22 mouse cellular contexts compared by ENCODE assay signal in the genomic region with DNA sequence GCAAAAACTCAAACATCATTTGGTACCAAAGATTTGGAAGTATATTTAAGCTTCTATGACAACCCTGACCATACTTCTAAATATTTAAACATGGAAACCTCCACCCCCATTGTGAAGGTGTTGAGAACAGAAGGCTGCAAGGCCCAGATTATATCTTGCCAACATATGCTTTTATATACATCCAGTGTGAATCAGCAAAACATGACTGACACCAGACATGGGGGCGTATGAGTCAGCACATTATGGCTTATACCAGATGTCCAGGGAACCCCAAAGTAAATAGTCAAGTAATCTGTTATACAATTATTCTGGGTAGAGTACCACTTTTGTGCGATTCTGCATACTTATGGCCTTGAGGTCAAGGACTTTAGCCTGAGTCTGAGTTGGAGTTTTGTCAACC.
A peak's percentile ranks its signal among the peaks of the same experiment; 100 is the strongest.
DNase-seq lines count a peak whose midpoint lies in the region; ATAC-seq and TF ChIP-seq lines count a peak whose summit lies in the region.
"Had no signal": no experiment of that assay in that cellular context is flagged by ENCODE, and none has a peak within 500 bp of the region (broad histone marks: within the 10 kb centered on the region; RNA-seq: fewer than 3 reads in every experiment).

No protein-coding gene starts in this region.

- H3K4me3 ChIP-seq in G1E (ENCODE audit: low read depth, low read length) = no peak overlapping the region
- H3K4me3 ChIP-seq: forebrain, embryonic 12.5 days; hindbrain, embryonic 12.5 days; limb, embryonic 12.5 days; liver, embryonic 12.5 days; neural tube, embryonic 15.5 days had no signal

- no peaks in the 10 kb centered on the region for H3K27me3 ChIP-seq in G1E (ENCODE audit: insufficient read depth, low read length)
- H3K27me3 ChIP-seq: CH12.LX; forebrain, embryonic 12.5 days; hindbrain, embryonic 12.5 days; limb, embryonic 12.5 days; liver, embryonic 12.5 days; neural tube, embryonic 15.5 days had no signal

- no peaks in the 10 kb centered on the region for H3K9me3 ChIP-seq in G1E (replicated peaks)
- H3K9me3 ChIP-seq: forebrain, embryonic 12.5 days; hindbrain, embryonic 12.5 days; limb, embryonic 12.5 days; liver, embryonic 12.5 days; neural tube, embryonic 15.5 days had no signal

- no peak for TF ChIP-seq CTCF in G1E (IDR thresholded peaks at IDR 0.05; ENCODE audit: low read depth, low read length)

- peaks cover 29% of the 10 kb centered on the region for H3K4me1 ChIP-seq in G1E (ENCODE audit: insufficient read depth, low read depth, low read length)
- H3K4me1 ChIP-seq: forebrain, embryonic 12.5 days; hindbrain, embryonic 12.5 days; limb, embryonic 12.5 days; liver, embryonic 12.5 days had no signal

- DNase-seq in adrenal gland, adult 8-10 months = peak; percentile 1
- DNase-seq in adrenal gland, postnatal 4 days (ENCODE audit: low spot score in 2 of 2) = no peak
- DNase-seq in G1E (ENCODE audit: low spot score) = peak; percentile 9
- peak; percentile 18 to 24 for DNase-seq in frontal cortex, postnatal 25 days (ENCODE audit: low spot score in 2 of 2)
- DNase-seq in left cerebral cortex, postnatal 36 days (ENCODE audit: low spot score in 2 of 2) = peak; percentile 65
- DNase-seq in urinary bladder, adult 18-20 months (ENCODE audit: low spot score in 2 of 2) = no peak
- no peak for DNase-seq in ovary, postnatal 10 days (ENCODE audit: low spot score)
- no peak for DNase-seq in cerebellum, postnatal 25 days
- DNase-seq: adrenal gland, postnatal 10 days; cerebellum, adult 11-12 months; heart, postnatal 10 days; kidney, adult 2 months; kidney, postnatal 25 days; lung, adult 2 months; thymus, postnatal 36 days had no signal

- no peaks in the 10 kb centered on the region for H3K36me3 ChIP-seq in G1E (replicated peaks)
- H3K36me3 ChIP-seq: forebrain, embryonic 12.5 days; hindbrain, embryonic 12.5 days; limb, embryonic 12.5 days; liver, embryonic 12.5 days; neural tube, embryonic 15.5 days had no signal

- intact Hi-C loops in left cerebral cortex, postnatal 36 days (cut with DNase I) = no loop called here

- ATAC-seq in G1E (ENCODE audit: extremely low read depth, insufficient number of reproducible peaks, low FRiP score, poor library complexity, severe bottlenecking) = peak; percentile 94
- ATAC-seq: liver, embryonic 12.5 days; midbrain, embryonic 16.5 days had no signal

Comparison
In these comparisons a context has a peak if more than half of its experiments do, and no peak if none do; other contexts are left out.
1. DNase-seq: peak in adrenal gland, adult 8-10 months (single experiment), G1E (single experiment), frontal cortex, postnatal 25 days (2 of 2) and left cerebral cortex, postnatal 36 days (2 of 2); none in adrenal gland, postnatal 4 days (0 of 2), urinary bladder, adult 18-20 months (0 of 2), ovary, postnatal 10 days (single experiment) and cerebellum, postnatal 25 days (0 of 2).